Mouse (Mus musculus): Measurements from ENCODE around the gene AL731706.1. TPM values are rescaled to one million over a fixed set of nuclear protein-coding genes. Genes with fewer than 3 reads are reported as not detected.
A peak's percentile ranks its signal among the peaks of the same experiment; 100 is the strongest.
"Not testable (repeated sequence)": the region's sequence is repeated elsewhere in the genome, so short reads cannot be mapped to it uniquely, and the experiment has no call there.

AL731706.1 gene
- 10 to 100 TPM; 20.4 to 21.5 TPM for total RNA-seq (2021)
- long read RNA-seq, experiment 1, transcript AL731706.1-201 (3 exons, 944 nt): major isoform, 50 of 50 reads
- long read RNA-seq, experiment 1, partial matches to known transcripts: 0 of 50 reads
- long read RNA-seq, experiment 1, other reads (novel, unspliced or antisense): 0 of 50 reads
- long read RNA-seq, experiment 2, transcript AL731706.1-201 (3 exons, 944 nt): major isoform, 38 of 38 reads
- long read RNA-seq, experiment 2, partial matches to known transcripts: 0 of 38 reads
- long read RNA-seq, experiment 2, other reads (novel, unspliced or antisense): 0 of 38 reads

DNA sequence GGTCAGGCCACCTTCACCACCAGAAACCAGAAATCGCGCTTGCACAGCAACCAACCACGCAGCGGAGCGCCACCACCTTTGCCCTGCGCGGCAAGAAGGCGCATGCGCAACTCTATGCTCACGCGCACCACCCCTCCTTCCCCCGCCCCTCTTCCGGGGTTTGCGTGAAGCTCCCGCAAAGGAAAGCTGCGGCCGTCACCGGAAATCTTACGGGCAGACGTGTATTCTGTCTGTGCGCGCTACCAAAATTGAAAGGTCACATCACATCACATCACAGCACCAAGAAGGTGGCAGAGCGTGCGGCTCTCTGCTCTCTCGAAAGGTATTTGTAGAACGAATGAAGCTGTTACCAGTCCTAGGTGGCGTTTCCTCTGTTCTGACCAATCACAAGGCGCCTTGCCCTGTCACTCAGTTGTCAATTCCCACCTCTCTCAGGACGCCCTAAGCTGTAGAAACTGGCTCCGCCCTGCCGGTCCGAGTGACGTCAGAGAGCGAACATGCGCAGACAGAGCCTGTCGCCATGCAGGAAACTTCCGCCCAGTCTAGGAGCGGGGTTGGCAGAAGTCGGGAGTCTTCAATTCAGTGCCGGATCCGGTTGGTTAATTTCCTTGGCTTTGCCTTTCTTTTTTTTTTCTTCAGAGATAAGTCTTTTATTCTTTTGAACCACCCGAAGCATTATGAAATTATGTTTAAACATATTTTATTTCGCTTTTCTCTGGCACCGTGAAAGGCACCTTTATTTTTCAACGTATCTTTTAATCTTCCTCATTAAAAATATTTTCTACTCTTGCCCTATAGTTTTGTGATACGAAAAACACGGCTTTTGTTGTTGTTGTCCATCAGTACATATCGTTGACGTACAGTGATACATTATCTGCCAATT is at the start of gene AL731706.1, which contains the start of the genes Slx4ip and Mkks:
Gene AL731706.1 (minus strand): TSS at position 322 of the 883 bp plus-strand sequence.
Gene Slx4ip (plus strand): TSS at position 151 of the 883 bp plus-strand sequence.
Gene Mkks (minus strand): TSS at position 322 of the 883 bp plus-strand sequence.
- DNase-seq (ENCODE audit: low spot score): peak; percentile 100

DNA sequence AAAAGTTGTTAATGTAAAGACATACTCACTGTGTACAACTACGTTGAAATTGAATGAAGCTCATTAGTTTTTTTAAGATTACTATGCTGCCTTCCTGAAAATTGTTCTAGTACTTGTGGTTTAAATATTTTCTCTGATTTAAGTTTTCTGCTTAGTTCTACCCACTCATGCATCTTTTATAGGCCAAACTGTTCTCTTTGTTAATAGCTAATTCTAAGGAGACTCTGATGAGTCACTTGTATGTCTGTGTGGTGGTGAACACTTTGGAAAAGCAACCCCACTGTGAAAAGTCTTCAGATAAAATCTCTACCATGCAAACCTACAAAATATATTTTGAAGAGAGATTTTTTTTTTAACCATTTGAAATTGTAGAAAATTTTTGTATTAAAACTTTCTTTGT is 47.1 kb upstream of the AL731706.1 start:
- no peak for DNase-seq (ENCODE audit: low spot score)

DNA sequence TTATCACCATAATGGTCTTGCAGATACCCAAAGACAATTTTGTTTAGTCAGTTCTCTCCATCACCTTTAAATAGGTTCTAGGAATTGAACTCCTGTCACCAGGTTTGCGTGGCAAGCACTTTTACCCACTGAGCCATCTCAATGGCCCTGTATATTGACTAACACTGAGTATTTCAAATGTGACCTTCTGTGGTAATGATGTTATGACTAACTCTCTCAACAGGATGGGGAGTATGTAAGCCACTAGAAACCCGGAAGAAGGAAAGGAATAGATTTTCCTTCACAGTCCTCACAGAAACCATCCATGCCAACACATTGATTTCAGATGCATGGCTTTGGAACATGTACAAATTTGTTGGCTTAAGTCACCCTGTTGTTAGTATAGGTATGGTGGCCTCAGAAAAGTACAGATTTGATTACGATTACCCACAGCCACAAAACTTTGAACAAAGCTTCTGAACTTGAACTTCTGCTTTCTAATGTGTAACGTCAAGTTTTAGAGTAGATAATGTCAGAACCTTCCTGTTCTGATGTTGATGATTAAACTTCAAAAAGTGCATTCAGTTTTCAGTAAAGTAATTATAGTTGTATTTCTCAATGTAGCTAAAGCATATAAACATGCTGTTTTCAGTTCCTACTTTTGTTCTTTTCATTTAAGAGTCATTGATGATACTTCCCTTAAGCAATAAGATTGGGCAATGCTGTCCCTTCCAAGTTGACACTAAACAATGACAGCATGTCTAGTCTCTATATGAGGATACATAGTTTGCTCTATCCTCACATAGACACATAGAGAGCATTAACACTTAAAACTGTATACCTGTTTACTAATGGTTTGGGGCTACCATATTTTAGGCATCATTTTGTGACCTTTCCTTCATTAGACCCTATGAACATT is 45.5 kb upstream of the AL731706.1 start:
- DNase-seq (ENCODE audit: low spot score): no peak

DNA sequence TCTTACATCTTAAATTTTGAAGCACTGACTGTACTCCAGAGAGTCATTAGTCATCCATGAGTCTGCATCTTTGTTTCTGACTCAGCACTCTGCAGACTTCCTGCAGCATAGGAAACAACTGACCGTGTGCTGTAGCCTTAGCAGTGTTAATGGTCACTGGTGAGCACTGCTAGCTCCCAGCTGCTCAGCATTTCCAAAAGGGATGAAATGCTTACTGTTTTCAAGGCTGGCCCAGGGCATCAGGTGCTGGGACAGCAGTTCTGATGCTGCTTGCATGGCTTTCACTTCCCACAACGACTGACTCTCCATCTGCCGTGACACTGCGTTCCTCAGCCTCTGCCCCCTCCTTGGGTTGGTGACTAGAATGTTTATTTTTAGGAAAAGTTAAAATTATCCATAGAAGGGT is 29.8 kb upstream of the AL731706.1 start:
- peak; percentile 37 for DNase-seq (ENCODE audit: low spot score)

DNA sequence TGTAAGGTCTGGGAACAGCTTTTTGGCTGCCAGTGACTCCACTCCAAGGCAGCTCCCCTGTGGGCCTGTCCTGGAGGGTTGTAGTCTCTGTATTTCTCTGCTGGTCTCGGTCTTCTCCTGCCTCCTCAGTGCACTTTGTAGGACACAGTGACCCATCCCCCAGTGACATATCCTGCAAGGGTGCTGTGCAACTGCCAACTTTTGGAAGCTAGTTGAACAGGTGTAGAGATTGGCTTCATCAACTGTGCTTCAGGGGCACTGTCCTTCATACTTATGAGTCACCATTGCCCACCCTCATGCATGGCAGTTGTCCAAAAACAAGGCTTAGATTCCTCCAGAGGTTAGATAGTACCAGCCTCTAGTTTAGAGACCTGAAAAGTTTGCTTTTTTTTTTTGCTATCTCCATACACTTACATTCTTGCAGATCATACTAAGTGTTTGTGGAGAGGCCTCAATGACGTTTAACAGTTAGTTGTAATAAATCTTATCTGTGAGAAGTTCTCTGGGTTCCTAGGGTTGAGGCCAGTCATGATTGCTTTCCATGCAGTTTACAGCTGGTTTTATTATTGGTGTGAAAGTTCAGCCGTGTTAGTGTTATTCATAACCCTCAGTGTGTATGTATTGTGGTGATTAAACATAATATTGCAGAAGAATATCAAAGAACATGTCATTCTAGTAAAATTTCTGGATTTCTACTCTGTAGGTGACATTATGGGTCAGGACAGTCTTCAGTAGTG is 29.2 kb upstream of the AL731706.1 start:
- DNase-seq (ENCODE audit: low spot score): no peak

DNA sequence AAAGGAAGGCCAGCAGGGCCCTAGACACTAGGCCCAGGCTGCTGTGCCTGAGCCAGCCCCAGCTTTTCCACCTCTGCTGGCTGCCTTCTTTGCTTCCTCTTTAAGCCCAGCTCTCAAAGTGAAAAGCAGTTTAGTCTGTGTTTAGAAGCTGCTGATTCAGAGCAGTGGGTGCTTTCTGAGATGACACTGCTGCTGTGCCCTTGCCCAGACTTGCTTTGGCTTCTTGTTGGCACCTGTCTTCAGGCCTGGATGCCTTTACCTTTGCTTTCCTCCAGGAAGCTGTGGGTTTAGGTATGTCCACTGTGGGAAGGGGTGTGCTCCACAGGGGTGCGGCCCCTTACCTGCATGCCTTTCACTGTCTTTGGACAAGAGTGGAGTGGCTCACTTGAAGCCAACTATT is 28.2 kb upstream of the AL731706.1 start:
- DNase-seq (ENCODE audit: low spot score): peak; percentile 35

DNA sequence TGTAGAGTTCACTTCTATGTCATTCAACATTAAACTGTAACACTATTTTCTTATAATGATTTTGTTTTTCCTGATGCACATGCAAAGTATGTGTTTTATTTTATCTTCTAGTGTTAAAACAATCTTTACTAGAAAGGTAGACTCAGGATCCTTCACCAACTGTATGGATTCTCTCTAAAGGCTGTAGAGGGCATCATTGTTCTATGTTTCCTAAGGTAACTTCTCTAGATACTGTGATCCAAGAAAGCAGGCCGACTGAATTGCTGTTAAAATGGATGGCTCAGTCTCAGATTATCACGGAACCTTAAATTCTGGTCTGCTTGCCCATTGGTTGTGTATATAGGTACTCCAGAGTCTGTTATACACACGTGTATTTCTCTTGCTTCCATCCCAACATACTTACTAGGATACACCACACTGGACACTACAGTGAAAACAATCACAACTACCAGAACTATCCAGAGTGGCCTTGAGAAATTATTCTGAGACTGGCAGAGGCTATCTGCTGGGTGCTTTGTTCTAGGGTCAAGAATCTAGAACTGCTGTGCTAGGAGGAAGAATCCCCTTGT is 23.2 kb upstream of the AL731706.1 start:
- DNase-seq (ENCODE audit: low spot score): no peak

DNA sequence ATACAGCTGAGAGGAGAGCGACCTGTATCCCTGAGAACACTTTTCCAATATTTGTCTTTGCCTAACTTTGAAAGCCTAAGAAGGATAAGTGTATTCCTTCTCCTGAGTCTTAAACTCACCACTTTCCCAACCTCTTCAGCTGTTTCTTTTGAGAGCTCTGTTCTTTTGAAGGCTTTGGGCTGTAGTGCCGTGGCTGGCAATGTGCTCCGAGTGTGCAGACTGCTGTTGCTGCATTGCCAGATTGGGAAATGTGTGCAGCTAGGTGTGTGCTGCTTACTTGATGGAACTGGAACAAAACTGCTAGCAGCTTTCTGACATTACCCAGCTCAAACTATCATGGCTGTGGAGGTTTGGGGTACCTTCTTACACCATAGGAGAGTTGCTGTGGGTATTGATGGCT is 21.8 kb upstream of the AL731706.1 start:
- no peak for DNase-seq (ENCODE audit: low spot score)

DNA sequence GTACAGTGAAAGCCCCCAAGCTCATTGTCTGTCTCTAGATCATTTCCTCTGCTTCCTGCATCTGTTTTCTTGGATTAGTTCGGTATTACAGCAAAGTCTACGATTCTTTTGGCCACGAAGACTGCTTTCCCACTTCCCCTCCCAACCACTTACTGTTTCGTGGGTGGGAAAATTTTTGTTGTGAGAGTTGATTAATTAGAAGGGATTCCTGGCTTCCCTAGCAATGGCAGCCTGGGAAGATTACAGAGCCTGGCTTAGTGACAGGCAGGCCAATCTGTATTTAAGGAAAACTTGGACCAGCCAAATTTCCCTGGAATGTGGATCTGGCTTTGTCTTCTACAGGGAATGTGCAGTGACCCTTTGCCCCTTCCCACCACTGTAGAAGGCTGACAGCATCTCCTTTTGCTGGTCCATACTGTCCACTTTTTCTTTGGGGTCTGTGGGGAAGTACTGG is 20.8 kb upstream of the AL731706.1 start:
- no peak for DNase-seq (ENCODE audit: low spot score)

DNA sequence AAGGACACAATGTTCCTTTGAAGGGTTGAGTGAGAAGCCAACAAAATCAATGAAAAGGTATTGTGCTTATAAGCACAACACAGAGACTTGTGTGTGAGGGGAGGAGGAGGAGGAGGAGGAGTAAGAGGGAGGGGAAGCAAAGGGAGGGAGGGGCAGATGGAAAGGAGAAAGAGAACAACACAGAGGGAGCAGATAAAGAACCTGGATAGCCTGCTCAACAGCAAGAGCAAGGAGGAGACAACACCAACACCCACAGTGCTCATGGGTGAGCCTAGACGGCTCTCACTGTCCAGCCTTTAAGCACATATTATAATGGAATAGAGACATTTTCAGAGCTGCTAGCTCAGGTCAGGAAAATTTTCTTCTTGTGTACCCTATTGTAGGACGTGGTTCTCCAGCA is 18.1 kb upstream of the AL731706.1 start:
- no peak for DNase-seq (ENCODE audit: low spot score)

DNA sequence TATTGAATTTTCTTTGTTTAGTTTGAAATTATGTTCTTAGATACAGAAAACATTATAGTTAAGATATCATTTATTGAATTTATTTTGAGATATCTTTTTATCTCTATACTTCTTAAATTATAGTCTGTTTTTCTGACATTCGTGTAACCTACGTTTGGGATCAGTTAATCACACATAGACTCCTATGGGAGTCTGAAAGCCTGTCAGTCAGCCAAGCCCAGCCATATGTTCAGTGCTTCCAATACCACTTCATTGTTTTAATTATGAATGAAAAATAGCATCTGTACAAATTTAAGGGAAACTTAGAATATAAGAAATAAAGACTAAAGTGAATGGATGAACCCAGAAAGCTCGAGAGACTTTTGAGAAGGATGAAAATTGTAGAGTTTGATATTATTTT is 17.4 kb upstream of the AL731706.1 start:
- DNase-seq (ENCODE audit: low spot score): no peak

DNA sequence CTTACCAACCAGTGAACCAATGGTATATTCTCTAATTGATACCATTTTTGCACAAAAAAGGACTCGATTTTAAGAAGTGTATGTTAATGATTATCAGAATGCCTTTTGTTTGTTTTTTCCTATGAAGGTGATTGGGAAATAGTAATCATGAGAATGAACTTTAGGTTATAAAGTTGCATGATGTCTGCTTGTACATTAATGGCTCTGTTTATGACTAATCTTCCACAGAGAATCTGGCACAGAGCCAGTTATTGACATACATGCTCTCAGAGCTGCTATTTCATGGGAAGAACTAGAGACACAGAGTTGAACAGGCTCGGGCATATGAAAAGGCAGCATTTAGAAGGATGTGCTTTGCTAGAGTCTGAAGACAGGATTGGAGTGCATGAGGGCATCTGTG is 4.9 kb upstream of the AL731706.1 start:
- no peak for DNase-seq (ENCODE audit: low spot score)

DNA sequence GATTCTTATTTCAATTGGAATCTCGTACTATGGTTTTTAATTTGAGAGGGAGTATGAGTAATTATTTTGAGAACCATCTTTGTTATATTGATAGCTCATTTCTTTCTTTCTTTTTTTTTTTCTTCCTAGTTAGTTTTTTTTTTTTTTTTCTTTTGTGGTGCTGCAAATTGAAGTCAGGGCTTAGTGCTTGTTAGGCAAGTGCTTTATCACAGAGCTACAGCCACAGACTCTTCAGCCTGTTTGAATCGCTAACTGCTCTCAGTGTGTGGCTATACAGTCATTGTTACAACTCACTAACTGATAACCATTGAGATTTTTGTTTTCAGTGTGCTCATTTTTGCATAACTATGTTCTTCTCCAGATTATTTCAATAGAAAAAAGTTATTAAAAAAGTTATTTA is 3.3 kb upstream of the AL731706.1 start:
- DNase-seq (ENCODE audit: low spot score): no peak

DNA sequence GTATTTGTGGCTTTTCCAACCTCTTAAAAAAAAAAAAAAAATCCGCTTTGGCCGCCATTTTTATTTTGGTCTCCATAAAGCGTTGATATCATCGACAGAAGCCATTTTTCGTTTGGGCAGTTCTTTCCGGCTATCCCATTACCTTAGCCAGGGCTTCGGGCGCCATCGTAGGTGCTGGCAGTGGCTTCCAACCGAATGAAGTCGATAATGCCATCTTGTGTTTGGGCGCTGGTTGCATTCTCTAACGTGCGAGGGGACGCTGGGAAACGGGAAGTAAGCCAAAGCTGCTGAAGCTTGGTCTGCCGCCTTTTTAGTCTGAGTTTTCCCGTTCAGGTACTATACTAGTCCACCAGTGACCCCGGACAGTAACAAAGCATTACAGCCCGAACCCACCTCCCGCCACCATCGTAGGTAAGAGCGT is 772 bp upstream of the AL731706.1 start:
- peak; percentile 98 for DNase-seq (ENCODE audit: low spot score)

DNA sequence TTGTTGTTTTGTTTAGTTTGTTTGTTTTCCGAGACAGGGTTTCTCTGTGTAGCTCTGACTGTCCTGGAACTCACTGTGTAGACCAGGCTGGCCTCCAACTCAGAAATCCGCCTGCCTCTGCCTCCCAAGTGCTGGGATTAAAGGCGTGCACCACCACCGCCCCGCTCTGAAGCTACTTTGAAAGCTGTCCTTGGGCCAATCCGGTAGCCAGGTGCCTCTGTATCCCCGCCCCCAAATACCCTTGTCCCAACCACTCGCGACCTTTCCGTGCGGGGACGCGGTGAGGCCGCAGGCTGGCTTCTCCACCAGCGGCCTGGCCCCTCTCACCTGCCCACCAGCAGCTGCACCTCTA is 497 bp downstream of the AL731706.1 start:
- not testable (repeated sequence) for DNase-seq (ENCODE audit: low spot score)

DNA sequence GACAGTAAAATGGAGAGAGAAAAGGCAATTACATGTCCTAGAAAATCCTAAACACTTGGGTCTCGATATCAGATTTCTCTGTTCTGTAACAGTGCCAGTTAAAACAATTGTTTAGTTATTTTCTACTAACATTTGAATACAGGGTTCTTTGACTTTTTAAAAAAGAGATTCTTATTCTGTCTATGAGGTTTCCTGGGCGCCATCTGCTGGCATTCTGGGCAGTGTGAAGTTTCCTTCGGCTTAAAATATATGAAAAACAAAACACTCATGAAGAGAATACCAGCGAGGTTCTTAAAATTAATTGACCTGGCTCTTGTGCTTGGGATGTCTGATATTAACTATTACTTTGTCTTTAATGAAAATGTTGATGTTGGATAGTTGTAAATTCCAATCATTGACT is 4.3 kb downstream of the AL731706.1 start:
- DNase-seq (ENCODE audit: low spot score): no peak

DNA sequence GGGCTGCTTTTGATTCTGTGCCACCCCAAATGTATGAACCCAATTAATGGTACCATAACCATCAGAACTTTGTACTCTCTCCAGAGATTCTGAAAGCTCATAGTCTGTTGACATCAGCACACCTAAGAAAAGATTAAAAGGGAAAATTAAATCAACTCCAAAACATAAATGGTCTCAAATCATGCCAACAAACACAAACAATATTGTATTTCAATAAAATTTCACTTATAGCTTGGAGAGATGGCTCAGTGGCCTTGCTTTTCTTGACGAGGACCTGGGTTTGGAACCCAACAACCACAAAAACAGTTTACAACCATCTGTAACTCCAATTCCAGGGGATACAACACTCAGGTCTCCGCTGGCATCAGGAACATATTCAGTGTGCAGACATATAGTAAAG is 5.6 kb downstream of the AL731706.1 start, which contains the start of gene AL731706.2:
Gene AL731706.2 (minus strand): TSS at position 101 of the 400 bp plus-strand sequence.
- DNase-seq (ENCODE audit: low spot score): no peak

DNA sequence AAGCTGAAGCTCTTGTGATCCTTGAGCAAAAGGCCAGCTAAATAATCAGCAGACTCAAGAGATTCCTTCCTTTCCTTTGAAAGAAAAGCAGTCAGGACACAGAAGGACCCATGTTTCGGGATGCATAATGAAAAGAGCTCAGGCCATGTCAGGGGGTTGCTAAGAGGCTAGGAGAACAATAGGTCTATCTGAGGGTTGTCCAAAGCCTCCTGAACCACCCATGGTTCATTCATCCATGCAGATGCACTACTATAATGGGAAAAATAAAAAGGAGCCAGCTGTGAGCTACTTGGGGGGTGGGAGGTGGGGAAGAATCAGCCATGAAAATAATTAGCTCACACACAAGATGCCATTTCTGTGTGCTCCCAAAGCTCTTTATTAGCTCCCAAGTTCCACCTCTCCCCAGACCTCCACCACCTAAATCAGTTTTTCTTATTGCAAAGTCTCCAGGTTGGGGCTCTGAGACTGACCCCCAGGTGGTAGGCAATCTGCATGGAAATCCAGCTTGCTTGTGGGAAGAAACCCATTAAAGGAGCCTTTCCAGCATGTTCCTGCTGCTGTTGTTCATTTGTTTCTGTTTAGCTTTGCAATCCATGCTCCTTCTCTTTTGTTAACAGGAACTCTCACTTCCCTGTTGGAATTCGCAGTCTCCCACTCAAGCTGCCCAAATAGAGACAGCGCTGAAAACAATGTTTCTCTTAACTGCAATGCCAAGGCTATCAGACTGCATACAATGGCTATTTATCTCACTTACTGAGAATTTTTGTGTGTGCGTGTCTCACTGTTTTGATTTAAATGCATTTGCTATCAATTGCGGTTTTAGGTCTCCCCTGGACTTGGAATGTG is 36.4 kb downstream of the AL731706.1 start:
- no peak for DNase-seq (ENCODE audit: low spot score)

DNA sequence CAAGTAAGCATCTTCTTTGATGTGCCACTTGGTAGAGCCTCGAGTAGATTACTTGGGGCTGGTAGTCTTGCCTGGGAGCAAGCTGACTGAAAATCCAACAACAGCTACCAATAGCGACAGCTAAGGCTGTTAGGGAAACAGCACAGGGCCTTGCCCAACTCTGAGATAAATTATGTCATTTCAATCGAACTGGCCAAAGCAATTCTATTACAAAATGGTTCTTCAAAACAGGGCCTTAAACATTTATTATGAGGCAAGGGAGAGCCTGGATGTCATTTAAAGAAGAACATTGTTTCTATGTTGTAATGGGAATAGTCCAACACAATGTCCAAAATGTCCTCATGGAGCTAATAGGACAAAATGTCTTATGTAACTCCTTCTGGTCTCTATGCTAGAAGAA is 40.8 kb downstream of the AL731706.1 start:
- DNase-seq (ENCODE audit: low spot score): no peak

Data from gastrocnemius, adult 18-20 months (tissue).